Mouse (Mus musculus): ENCODE measurements around the gene Elf5. TPM values are rescaled to one million over a fixed set of nuclear protein-coding genes. Genes with fewer than 3 reads are reported as not detected.

The Elf5 gene
- total RNA-seq, 2 experiments from 2014 or later = not detected

Other genes starting within 250 kb of the Elf5 start
- gene Ehf, start 108.4 kb upstream of the Elf5 start, total RNA-seq (2021) = not detected
- 100 to 1,000 TPM; 239 to 279 TPM for gene Cat, start 73.5 kb downstream of the Elf5 start, total RNA-seq (2021)
- gene Abtb2, start 154.6 kb downstream of the Elf5 start, total RNA-seq (2021) = 10 to 100 TPM; 21.9 to 24.4 TPM

All from heart, postnatal 36 days (tissue).